Mouse (Mus musculus) liver, adult 2 months (tissue): ENCODE results near the gene Sh3bp2. TPM values are rescaled to one million over a fixed set of nuclear protein-coding genes. Genes with fewer than 3 reads are reported as not detected.

Experiments
- DNase-seq: peaks from one replicate; pipeline ENCODE4 v3.0.0-alpha.2; 2011; ENCODE audit warnings: low read depth, low spot score; ENCODE audit errors: extremely low read depth
- H3K27ac ChIP-seq: fragments of 200-500 bp; replicated peaks from 2 replicates; pipeline ENCODE4 v1.5.1; 2012; ENCODE audit warnings: low read depth, mild to moderate bottlenecking, control low read depth, inconsistent platforms, low read length; ENCODE audit not compliant: insufficient read depth
- H3K27me3 ChIP-seq: fragments of 200-500 bp; 2 replicates; pipeline ENCODE4 v1.6.1; 2012; ENCODE audit warnings: mild to moderate bottlenecking, moderate library complexity, low read length, inconsistent platforms; ENCODE audit not compliant: control insufficient read depth, insufficient read depth
- H3K36me3 ChIP-seq: fragments of 200-500 bp; 2 replicates; pipeline ENCODE4 v1.6.1; 2012; ENCODE audit warnings: low read length, inconsistent platforms; ENCODE audit not compliant: control insufficient read depth, insufficient read depth
- H3K4me1 ChIP-seq: fragments of 200-500 bp; 2 replicates; pipeline ENCODE4 v1.6.1; 2011; ENCODE audit warnings: low read length; ENCODE audit not compliant: control insufficient read depth, insufficient read depth
- H3K4me3 ChIP-seq: fragments of 200-500 bp; 2 replicates; pipeline ENCODE4 v1.5.1; 2011; ENCODE audit warnings: low read depth, mild to moderate bottlenecking, control low read depth, low read length, moderate library complexity; ENCODE audit not compliant: insufficient read depth
- H3K79me2 ChIP-seq: fragments of 200-500 bp; 2 replicates; pipeline ENCODE4 v1.6.1; 2012; ENCODE audit warnings: inconsistent platforms, mild to moderate bottlenecking, low read length, moderate library complexity; ENCODE audit not compliant: control insufficient read depth, insufficient read depth
- H3K9ac ChIP-seq: fragments of 200-500 bp; 2 replicates; pipeline ENCODE4 v1.6.1; 2012; ENCODE audit warnings: low read depth, mild to moderate bottlenecking, control low read depth, inconsistent platforms, low read length
- CTCF ChIP-seq: fragments of 200-500 bp; IDR thresholded peaks from 2 replicates; pipeline ENCODE4 v1.5.1; 2011; ENCODE audit warnings: low read depth, low read length, control low read depth
- POLR2A ChIP-seq: fragments of 200-500 bp; IDR thresholded peaks from 2 replicates; pipeline ENCODE4 v1.6.1; 2011; ENCODE audit warnings: low read length, control low read depth; ENCODE audit not compliant: insufficient read depth; ENCODE audit errors: extremely low read depth
- WGBS: fragments of 180-500 bp; shearing (Covaris S2); methylation state at CpG from one replicate; pipeline ENCODE4 v1.1.7; 2018; 5-methylcytosine and 5-hydroxymethylcytosine counted together
- polyA plus RNA-seq: library from polyadenylated mRNA; depleted of rRNA; stranded (reverse); fragments of >200 nt; gene quantifications from 2 replicates; pipeline ENCODE4 v1.2.3, GENCODE M21; 2012
- total RNA-seq: library from RNA; depleted of rRNA; stranded (reverse); fragments of >200 nt; gene quantifications from 2 replicates; pipeline ENCODE4 v1.2.3, GENCODE M21; 2014

The Sh3bp2 gene
- total and polyA plus RNA-seq, 2 experiments: 11.9 to 20.5 TPM

- DNase-seq: no peak
- H3K27ac ChIP-seq: no peak overlapping the region
- H3K27me3 ChIP-seq: no peaks in the 10 kb centered on the region
- TF ChIP-seq POLR2A: no peak
- H3K4me3 ChIP-seq: no peak overlapping the region
- peaks cover 19% of the 10 kb centered on the region for H3K79me2 ChIP-seq
- peaks cover 7% of the 10 kb centered on the region for H3K4me1 ChIP-seq
- no peak overlapping the region for H3K9ac ChIP-seq
- no peaks in the 10 kb centered on the region for H3K36me3 ChIP-seq
- 94% methylated on average over 3 of the region's 3 CpGs for WGBS
Measured at GRCm38 (mm10) chr5:34512486-34512885, 13.2 kb upstream of the Sh3bp2 start.

GRCm38 (mm10) chr5:34513466-34514217 lies 12.0 kb upstream of the Sh3bp2 start, which contains the start of gene Tnip2:
TSS of gene Tnip2 (minus strand) at chr5:34513991.
- WGBS: under 1% methylated on average over 63 of the region's 64 CpGs
- Histone ChIP-seq H3K36me3 (no peaks in the 10 kb centered on the region), H3K4me3 (peak within 1 kb of the TSS; percentile 94), H3K4me1 (peaks cover 8% of the 10 kb centered on the region), H3K79me2 (peaks cover 19% of the 10 kb centered on the region), H3K27me3 (no peaks in the 10 kb centered on the region), H3K27ac (peak within 1 kb of the TSS; percentile 75), H3K9ac (peak within 1 kb of the TSS; percentile 92)
- peak; percentile 85 for DNase-seq
- no peak for TF ChIP-seq CTCF
- 0 out of 2 replicates have a peak, but pooled peaks have one; percentile 63 for TF ChIP-seq POLR2A

GRCm38 (mm10) chr5:34514218-34514566 lies 11.4 kb upstream of the Sh3bp2 start:
- TF ChIP-seq CTCF (no peak), POLR2A (no peak)
- Histone ChIP-seq H3K79me2 (peaks cover 17% of the 10 kb centered on the region), H3K4me1 (peaks cover 8% of the 10 kb centered on the region), H3K4me3 (peak overlapping the region; percentile 94), H3K27me3 (no peaks in the 10 kb centered on the region), H3K36me3 (no peaks in the 10 kb centered on the region), H3K27ac (peak overlapping the region; percentile 75), H3K9ac (peak overlapping the region; percentile 61)
- DNase-seq: no peak
- WGBS: 10% methylated on average over 7 of the region's 7 CpGs

- Histone ChIP-seq H3K4me1 (peaks cover 8% of the 10 kb centered on the region), H3K27me3 (no peaks in the 10 kb centered on the region), H3K36me3 (no peaks in the 10 kb centered on the region), H3K27ac (no peak overlapping the region), H3K79me2 (peaks cover 15% of the 10 kb centered on the region), H3K4me3 (no peak overlapping the region), H3K9ac (no peak overlapping the region)
- TF ChIP-seq CTCF: no peak
- TF ChIP-seq POLR2A: no peak
- no peak for DNase-seq
Measured at GRCm38 (mm10) chr5:34515096-34515495, 10.5 kb upstream of the Sh3bp2 start.

GRCm38 (mm10) chr5:34517913-34518312 lies 7.7 kb upstream of the Sh3bp2 start:
- Histone ChIP-seq H3K27ac (no peak overlapping the region), H3K4me3 (no peak overlapping the region), H3K9ac (no peak overlapping the region), H3K79me2 (peaks cover 8% of the 10 kb centered on the region), H3K36me3 (no peaks in the 10 kb centered on the region), H3K4me1 (peaks cover 8% of the 10 kb centered on the region), H3K27me3 (no peaks in the 10 kb centered on the region)
- DNase-seq: peak; percentile 69
- TF ChIP-seq POLR2A (no peak), CTCF (peak; percentile 99)
- WGBS: 2% methylated on average over 3 of the region's 3 CpGs

- H3K9ac ChIP-seq: no peak overlapping the region
- no peaks in the 10 kb centered on the region for H3K27me3 ChIP-seq
- H3K36me3 ChIP-seq: no peaks in the 10 kb centered on the region
- H3K27ac ChIP-seq: no peak overlapping the region
- no peaks in the 10 kb centered on the region for H3K79me2 ChIP-seq
- DNase-seq: no peak
- 87% methylated on average over 9 of the region's 9 CpGs for WGBS
- peaks cover 3% of the 10 kb centered on the region for H3K4me1 ChIP-seq
- TF ChIP-seq CTCF (no peak), POLR2A (no peak)
- H3K4me3 ChIP-seq: no peak overlapping the region
Measured at GRCm38 (mm10) chr5:34519389-34519910, 6.2 kb upstream of the Sh3bp2 start.
